Mouse (Mus musculus) liver, embryonic 11.5 days (tissue): ENCODE measurements at regions not wholly inside any gene's neighbourhood (a gene's known extent, or its start where the extent isn't known, plus 50 kb on each side); places are given as distances from the start of the nearest gene placed in this dataset.

Experiments
- ATAC-seq: fragments of 200-750 bp; cut with Nextera tagmentation; replicated peaks from 2 replicates; pipeline ENCODE4 v1.8.0; 2017; ENCODE audit warnings: moderate number of reproducible peaks, mild to moderate bottlenecking, moderate TSS enrichment, moderate library complexity; ENCODE audit not compliant: low FRiP score
- DNase-seq: peaks from one replicate; pipeline ENCODE4 v3.0.0-alpha.2; 2017; ENCODE audit warnings: low spot score
- H3K27ac ChIP-seq: fragments of 300-500 bp; sonication (generic); 2 replicates; pipeline ENCODE4 v1.5.1; 2014; ENCODE audit warnings: mild to moderate bottlenecking, low read depth, low read length, control low read depth
- H3K27me3 ChIP-seq: fragments of 300-500 bp; sonication (generic); replicated peaks from 2 replicates; pipeline ENCODE4 v1.6.1; 2014; ENCODE audit warnings: low read length, mixed read lengths; ENCODE audit not compliant: control insufficient read depth, insufficient read depth
- H3K36me3 ChIP-seq: fragments of 300-500 bp; sonication (generic); 2 replicates; pipeline ENCODE4 v1.6.1; 2014; ENCODE audit warnings: mild to moderate bottlenecking, low read length, moderate library complexity, mixed read lengths; ENCODE audit not compliant: control insufficient read depth, insufficient read depth
- H3K4me1 ChIP-seq: fragments of 300-500 bp; sonication (generic); replicated peaks from 2 replicates; pipeline ENCODE4 v1.6.1; 2014; ENCODE audit warnings: low read length, mixed read lengths; ENCODE audit not compliant: control insufficient read depth, insufficient read depth
- H3K4me2 ChIP-seq: fragments of 300-500 bp; sonication (generic); 2 replicates; pipeline ENCODE4 v1.6.1; 2014; ENCODE audit warnings: mild to moderate bottlenecking, control low read depth, moderate library complexity
- H3K4me3 ChIP-seq: fragments of 300-500 bp; sonication (generic); 2 replicates; pipeline ENCODE4 v1.5.1; 2014; ENCODE audit warnings: low read depth, low read length, control low read depth
- H3K9ac ChIP-seq: fragments of 300-500 bp; sonication (generic); 2 replicates; pipeline ENCODE4 v1.6.1; 2014; ENCODE audit warnings: low read depth, low read length, control low read depth
- H3K9me3 ChIP-seq: fragments of 300-500 bp; sonication (generic); 2 replicates; pipeline ENCODE4 v1.6.1; 2016; ENCODE audit warnings: low read length, inconsistent platforms, mixed read lengths; ENCODE audit not compliant: control insufficient read depth
- WGBS: fragments of 180-500 bp; shearing (Covaris S2); extraction: QIAGEN DNeasy Blood & Tissue Kit; methylation state at CpG from one replicate; pipeline ENCODE4 v1.1.7; 2014; 5-methylcytosine and 5-hydroxymethylcytosine counted together

DNA sequence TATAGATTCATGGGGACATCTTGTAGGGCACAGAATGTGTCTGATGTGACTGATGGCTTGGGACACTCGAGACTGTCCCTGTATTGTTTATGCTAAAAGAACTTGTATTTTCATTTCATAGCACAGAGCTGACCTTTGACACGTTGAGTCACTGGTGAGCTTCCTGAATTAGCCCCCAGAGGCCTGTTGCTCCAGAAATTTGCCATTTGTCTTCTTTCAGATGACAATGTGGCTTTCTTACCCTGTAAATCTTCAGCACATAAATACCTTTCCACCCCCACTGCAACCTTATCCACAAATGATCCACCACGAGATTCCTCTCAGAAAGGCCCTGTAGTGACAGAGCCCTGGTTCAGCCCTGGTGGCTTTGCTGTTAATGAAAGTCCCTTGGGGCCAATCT, 335.5 kb upstream of the Zfp637 start:
- H3K36me3 ChIP-seq = no peaks in the 10 kb centered on the region
- H3K9ac ChIP-seq = no peak overlapping the region
- 48% methylated on average over 3 of the region's 3 CpGs for WGBS
- DNase-seq (no peak), ATAC-seq (no peak)
- H3K27me3 ChIP-seq = no peaks in the 10 kb centered on the region
- no peak overlapping the region for H3K4me3 ChIP-seq
- no peak overlapping the region for H3K27ac ChIP-seq
- no peak overlapping the region for H3K4me2 ChIP-seq
- H3K4me1 ChIP-seq = no peaks in the 10 kb centered on the region
- H3K9me3 ChIP-seq = no peaks in the 10 kb centered on the region

DNA sequence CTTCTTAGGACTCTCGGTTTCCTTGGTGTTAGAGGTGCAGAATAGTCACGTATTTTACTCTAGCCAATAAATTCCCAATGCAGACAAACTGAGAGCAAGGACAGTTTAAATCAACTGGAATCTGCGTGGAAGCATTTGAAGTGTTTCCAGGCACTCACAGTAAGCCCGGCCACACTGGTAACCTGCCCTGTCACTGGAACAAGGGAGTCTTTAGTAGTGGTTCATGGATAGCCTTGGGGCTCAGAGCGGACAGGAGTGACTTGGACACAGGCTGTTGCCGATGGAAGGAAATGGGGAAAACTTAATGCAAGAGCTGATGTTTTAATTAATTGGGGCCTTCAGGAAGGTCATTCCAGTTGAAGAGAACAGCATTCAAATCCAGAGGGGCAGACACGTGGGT, 334.4 kb upstream of the Zfp637 start:
- WGBS = 76% methylated on average over 7 of the region's 7 CpGs
- ATAC-seq = no peak
- Histone ChIP-seq H3K27me3 (no peaks in the 10 kb centered on the region), H3K4me1 (no peaks in the 10 kb centered on the region), H3K9ac (no peak overlapping the region), H3K9me3 (no peaks in the 10 kb centered on the region), H3K27ac (no peak overlapping the region), H3K36me3 (no peaks in the 10 kb centered on the region), H3K4me3 (no peak overlapping the region), H3K4me2 (no peak overlapping the region)
- DNase-seq = no peak

DNA sequence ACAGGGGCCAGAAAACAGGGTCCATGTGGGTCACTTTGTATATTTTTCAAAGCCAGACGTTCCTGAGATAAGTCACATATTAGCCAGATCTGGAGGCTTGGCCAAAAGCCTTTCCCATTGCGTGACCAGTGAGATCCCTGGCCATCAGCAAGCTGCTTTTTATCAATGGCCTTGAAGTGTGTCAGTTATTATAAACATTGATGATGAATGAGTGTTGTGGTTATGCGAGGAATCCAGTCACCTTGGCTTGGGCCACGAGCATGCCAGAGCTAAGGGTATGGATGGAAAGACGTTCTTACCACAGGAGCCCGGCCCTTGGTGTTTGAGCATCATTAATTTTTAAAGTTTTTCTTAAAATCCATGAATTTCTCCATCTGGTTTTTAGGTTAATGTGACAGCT, 332.1 kb upstream of the Zfp637 start:
- no peaks in the 10 kb centered on the region for H3K27me3 ChIP-seq
- H3K27ac ChIP-seq = no peak overlapping the region
- no peak overlapping the region for H3K9ac ChIP-seq
- 47% methylated on average over 6 of the region's 6 CpGs for WGBS
- H3K36me3 ChIP-seq = no peaks in the 10 kb centered on the region
- H3K4me2 ChIP-seq = no peak overlapping the region
- DNase-seq = no peak
- no peaks in the 10 kb centered on the region for H3K4me1 ChIP-seq
- H3K4me3 ChIP-seq = no peak overlapping the region
- no peaks in the 10 kb centered on the region for H3K9me3 ChIP-seq
- no peak for ATAC-seq

DNA sequence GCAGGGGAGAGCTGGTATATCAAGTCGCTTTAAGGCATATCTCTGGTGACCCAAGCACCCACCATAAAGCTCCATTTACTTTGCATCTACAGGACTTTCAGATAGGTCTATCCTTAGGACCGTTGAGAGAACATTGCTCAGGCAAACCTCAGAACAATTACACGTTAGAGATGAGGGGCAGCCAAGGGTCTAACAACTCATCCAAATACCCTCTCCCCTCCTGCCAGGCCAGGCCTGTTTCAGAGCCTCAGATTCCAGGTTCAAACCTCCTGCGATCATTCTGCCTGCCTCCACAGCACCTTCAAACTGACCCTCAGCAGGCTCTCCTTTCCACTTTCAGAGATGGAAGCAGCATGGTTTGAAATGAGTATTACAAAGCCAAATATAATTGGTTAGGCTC, 331.0 kb upstream of the Zfp637 start:
- no peaks in the 10 kb centered on the region for H3K4me1 ChIP-seq
- 78% methylated on average over 4 of the region's 4 CpGs for WGBS
- DNase-seq = no peak
- H3K27me3 ChIP-seq = no peaks in the 10 kb centered on the region
- no peaks in the 10 kb centered on the region for H3K36me3 ChIP-seq
- H3K9ac ChIP-seq = no peak overlapping the region
- ATAC-seq = no peak
- H3K4me2 ChIP-seq = no peak overlapping the region
- H3K27ac ChIP-seq = no peak overlapping the region
- H3K4me3 ChIP-seq = no peak overlapping the region
- no peaks in the 10 kb centered on the region for H3K9me3 ChIP-seq

DNA sequence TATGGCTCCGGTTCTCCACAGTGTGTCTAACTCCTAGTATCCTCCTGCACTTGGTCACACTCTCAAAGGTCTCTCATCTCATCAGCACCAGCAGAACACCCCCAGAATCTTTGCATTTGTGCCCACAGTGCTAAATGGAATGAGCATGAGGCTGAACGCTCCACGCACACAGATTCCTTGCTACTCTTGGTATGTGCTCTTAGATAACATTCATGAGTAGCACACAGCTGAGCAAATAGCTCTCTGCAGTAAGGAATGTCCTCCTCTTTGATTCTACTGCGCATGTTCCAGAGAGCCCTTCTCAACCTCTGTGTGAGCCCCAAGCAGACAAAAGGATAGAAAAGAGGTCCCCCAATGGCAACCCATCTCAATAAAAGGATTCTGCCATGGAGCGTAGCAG, 326.1 kb upstream of the Zfp637 start:
- H3K4me2 ChIP-seq = no peak overlapping the region
- no peak for ATAC-seq
- 85% methylated on average over 5 of the region's 5 CpGs for WGBS
- H3K27me3 ChIP-seq = no peaks in the 10 kb centered on the region
- H3K27ac ChIP-seq = no peak overlapping the region
- H3K9me3 ChIP-seq = no peaks in the 10 kb centered on the region
- no peaks in the 10 kb centered on the region for H3K36me3 ChIP-seq
- no peak overlapping the region for H3K4me3 ChIP-seq
- DNase-seq = no peak
- H3K9ac ChIP-seq = no peak overlapping the region
- no peaks in the 10 kb centered on the region for H3K4me1 ChIP-seq

DNA sequence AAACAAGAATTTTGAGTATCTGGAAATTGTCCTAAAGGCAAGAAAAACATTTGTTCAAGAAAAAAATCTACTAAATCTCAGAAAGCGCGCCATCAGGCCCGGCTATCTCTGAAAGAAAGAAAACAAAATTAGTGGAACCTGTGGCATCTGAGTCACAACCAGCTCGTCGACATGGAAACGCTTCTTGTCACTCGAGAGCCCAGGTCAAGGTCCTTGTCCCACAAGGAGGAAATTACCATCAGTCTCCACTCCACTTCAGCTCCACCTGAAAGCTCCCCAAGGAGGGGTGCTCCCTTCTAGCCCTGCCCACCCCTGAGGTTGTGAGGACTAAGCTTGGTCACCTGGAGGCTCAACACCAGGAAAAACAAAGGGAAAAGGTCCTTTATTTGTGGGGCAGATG, 324.1 kb upstream of the Zfp637 start:
- Histone ChIP-seq H3K9ac (no peak overlapping the region), H3K4me1 (no peaks in the 10 kb centered on the region), H3K27me3 (no peaks in the 10 kb centered on the region), H3K27ac (no peak overlapping the region), H3K4me2 (no peak overlapping the region), H3K36me3 (no peaks in the 10 kb centered on the region), H3K9me3 (no peaks in the 10 kb centered on the region), H3K4me3 (no peak overlapping the region)
- no peak for ATAC-seq
- DNase-seq = no peak
- 83% methylated on average over 7 of the region's 7 CpGs for WGBS

DNA sequence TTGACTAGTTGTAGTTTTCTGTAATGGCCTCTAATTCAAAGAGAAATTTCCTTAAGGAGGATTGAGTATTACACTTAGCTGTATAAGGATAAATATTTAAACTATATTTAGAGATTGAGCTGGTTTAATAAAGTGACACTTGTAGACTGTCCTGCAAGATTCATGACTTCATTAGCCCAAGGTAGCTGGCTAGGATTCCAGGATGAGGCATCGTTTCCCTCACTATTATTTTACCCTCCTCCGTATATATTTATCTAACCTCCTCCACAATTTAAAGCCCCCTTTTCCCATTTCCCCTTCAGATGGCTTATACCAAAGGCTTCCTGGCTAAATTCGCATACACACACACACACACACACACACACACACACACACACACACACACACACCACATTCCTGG, 322.0 kb upstream of the Zfp637 start:
- Histone ChIP-seq H3K9ac (no peak overlapping the region), H3K27ac (no peak overlapping the region), H3K9me3 (no peaks in the 10 kb centered on the region), H3K4me2 (no peak overlapping the region), H3K36me3 (no peaks in the 10 kb centered on the region), H3K4me1 (no peaks in the 10 kb centered on the region), H3K27me3 (no peaks in the 10 kb centered on the region), H3K4me3 (no peak overlapping the region)
- 72% methylated on average over 3 of the region's 3 CpGs for WGBS
- no peak for DNase-seq
- ATAC-seq = no peak

DNA sequence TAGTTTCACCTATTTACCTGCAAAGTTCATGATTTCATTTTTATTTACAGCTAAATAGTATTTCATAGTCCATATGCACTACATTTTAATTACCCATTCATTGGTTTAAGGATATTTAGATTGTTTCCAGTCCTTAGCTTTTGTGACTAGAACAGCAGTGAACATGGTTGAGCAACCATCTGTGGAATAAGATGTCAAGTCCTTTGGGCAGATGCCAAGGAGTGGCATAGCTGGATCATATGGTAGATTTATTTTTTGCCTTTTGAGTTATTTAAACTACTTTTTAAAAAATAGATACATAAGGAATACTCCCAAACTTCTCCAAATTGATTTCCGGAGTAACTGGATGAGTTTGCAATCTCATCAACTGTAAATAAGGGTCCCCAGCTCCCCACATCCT, 321.5 kb upstream of the Zfp637 start:
- no peaks in the 10 kb centered on the region for H3K4me1 ChIP-seq
- 89% methylated on average over 1 of the region's 1 CpGs for WGBS
- H3K27ac ChIP-seq = no peak overlapping the region
- DNase-seq = no peak
- ATAC-seq = no peak
- H3K36me3 ChIP-seq = no peaks in the 10 kb centered on the region
- no peak overlapping the region for H3K9ac ChIP-seq
- no peak overlapping the region for H3K4me3 ChIP-seq
- no peak overlapping the region for H3K4me2 ChIP-seq
- H3K9me3 ChIP-seq = no peaks in the 10 kb centered on the region
- H3K27me3 ChIP-seq = no peaks in the 10 kb centered on the region

DNA sequence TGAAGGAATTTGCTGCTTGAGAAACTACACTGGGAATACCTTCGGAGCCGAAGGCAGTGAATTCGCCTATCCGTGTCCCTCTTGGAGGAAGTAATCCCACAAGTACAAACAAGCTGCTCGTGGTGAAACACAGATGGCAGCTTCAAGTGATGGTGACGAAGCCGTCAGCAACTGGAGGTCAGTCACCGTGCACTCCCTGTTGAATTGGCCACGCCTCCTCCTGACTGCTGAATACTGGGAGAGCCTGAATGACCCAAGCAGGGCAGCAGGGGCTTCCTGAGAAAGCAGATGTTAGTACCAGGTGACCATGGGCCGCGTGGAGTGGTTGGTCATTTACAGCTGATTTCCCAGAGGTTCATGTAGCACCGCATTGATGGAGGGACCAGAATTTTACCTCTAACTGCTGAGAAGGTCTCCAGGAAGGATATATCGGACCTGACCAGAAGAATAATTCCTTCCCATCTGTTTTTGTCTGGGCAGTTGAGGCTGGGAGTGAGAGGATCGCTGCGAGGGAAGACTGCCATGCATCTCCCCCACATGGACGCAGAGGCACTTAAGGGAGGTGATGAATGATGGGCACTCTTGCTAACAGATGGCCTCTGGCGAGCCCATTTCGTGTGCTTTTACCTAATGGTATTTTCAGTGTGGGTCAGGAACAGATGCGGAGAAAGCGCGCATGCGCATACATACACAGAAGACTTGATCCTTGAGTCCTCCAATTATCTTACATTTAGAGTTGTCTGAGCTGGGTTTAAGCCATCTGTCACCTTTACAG, 314.6 kb upstream of the Zfp637 start:
- Histone ChIP-seq H3K27me3 (no peaks in the 10 kb centered on the region), H3K27ac (no peak overlapping the region), H3K9ac (no peak overlapping the region), H3K4me1 (no peaks in the 10 kb centered on the region), H3K4me2 (no peak overlapping the region), H3K4me3 (no peak overlapping the region), H3K36me3 (no peaks in the 10 kb centered on the region), H3K9me3 (no peaks in the 10 kb centered on the region)
- WGBS = 59% methylated on average over 22 of the region's 22 CpGs
- ATAC-seq (no peak), DNase-seq (peak; percentile 29)
